Mouse (Mus musculus): ENCODE results near the gene Soga1. TPM values are rescaled to one million over a fixed set of nuclear protein-coding genes. Genes with fewer than 3 reads are reported as not detected.

Gene Soga1
- polyA plus RNA-seq, 1 experiment from 2014 or later: 2.6 TPM

DNA sequence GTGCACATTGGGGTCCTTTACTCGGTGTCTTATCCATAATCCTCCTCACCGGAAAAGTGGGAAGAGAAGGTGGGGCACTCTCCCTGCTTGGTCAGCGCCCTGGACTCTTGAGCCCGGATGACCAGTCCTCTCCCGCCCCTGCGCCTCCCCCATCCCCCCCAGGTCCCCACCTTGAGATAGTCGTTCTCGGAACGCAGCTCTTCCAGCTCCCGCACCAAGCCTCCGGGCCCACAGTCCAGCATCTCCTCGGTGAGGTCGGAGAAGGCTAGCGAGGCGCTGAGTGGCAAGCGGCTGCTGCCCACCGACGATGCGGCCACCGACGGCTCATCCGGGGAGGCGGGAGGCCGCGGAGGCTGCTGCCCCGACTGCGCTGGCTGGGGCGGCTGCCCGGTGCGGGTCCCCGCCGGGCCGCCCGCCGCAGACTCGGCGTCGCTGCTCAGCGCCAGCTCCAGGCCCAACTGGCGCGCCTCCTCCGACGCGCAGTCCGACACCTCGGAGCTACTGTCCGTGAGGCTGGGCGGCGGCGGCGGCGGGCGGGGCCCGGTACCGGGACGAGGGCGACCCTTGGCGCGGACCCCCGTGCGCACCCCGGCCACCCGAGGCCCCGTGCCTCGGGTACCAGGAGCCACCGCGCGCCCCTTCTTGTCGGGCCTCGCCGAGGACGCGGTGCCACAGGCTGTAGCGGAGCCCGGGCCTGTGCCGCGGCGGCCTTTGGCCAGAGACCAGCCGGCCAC lies 828 bp downstream of the Soga1 start:
- peaks cover 5% of the 10 kb centered on the region; the same call in 1 of the 2 replicates for H3K27me3 ChIP-seq (replicated peaks)
- peak overlapping the region; percentile 94 for H3K27ac ChIP-seq (replicated peaks)
- H3K9me3 ChIP-seq: no peaks in the 10 kb centered on the region
- ATAC-seq (ENCODE audit: extremely low read depth, insufficient number of reproducible peaks, low FRiP score, low TSS enrichment): peak; percentile 26; the same call in 1 of the 2 replicates
- peaks cover 61% of the 10 kb centered on the region for H3K4me1 ChIP-seq
- H3K4me2 ChIP-seq: peak overlapping the region; percentile 90
- H3K9ac ChIP-seq: peak overlapping the region; percentile 99
- WGBS: under 1% methylated on average over 56 of the region's 79 CpGs
- H3K4me3 ChIP-seq: peak overlapping the region; percentile 94
- peaks cover 11% of the 10 kb centered on the region for H3K36me3 ChIP-seq

DNA sequence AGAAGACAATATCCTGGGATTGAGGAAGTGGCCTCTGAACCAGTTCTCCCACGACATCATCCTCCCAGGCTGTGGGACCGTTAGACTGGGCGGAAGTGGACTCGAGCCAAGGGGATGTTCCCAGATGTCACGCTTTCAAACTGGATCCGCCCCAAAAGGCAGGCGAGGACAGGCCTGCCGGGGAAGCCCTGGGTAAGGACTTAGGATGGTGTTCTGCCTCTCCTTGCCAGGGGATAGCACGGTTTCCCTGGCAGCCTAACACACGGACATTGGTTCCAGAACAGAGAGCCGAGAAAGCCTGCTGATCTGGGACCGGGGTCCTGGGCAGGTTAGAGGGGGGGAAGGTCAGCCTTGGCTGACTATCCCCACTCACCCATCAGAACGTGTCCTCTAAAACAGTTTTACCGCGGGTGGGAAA lies 1.4 kb downstream of the Soga1 start:
- Histone ChIP-seq H3K27ac (replicated peaks) (peak overlapping the region; percentile 94), H3K4me3 (peak overlapping the region; percentile 94), H3K27me3 (replicated peaks) (peaks cover 5% of the 10 kb centered on the region; the same call in 1 of the 2 replicates), H3K36me3 (peaks cover 17% of the 10 kb centered on the region), H3K4me1 (peaks cover 65% of the 10 kb centered on the region), H3K4me2 (peak overlapping the region; percentile 90), H3K9ac (peak overlapping the region; percentile 99), H3K9me3 (no peaks in the 10 kb centered on the region)
- ATAC-seq (ENCODE audit: extremely low read depth, insufficient number of reproducible peaks, low FRiP score, low TSS enrichment): no peak
- 2% methylated on average over 15 of the region's 15 CpGs for WGBS

DNA sequence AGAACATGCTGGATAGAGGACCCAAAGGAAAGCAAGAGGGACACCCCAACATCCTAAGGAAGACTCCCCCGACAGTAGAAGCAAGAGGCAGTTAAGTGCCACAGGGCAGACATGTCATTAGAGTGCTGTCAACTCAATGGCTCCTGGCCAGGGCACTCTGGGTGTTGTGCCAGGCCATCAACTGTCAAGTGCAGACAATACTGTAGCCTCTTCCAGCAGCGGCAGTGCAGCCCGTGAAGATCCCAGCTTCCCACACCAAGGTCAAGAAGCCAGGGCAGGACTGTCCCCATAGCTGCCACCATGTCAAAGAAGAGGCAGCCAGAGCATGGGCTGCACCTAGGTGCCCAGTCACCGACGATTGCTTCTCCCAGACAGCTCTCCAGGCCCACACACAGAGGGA lies 1.9 kb downstream of the Soga1 start:
- Histone ChIP-seq H3K9me3 (no peaks in the 10 kb centered on the region), H3K27ac (replicated peaks) (peak overlapping the region; percentile 94), H3K4me1 (peaks cover 65% of the 10 kb centered on the region), H3K4me3 (peak overlapping the region; percentile 94), H3K36me3 (peaks cover 20% of the 10 kb centered on the region), H3K27me3 (replicated peaks) (peaks cover 5% of the 10 kb centered on the region; the same call in 1 of the 2 replicates), H3K4me2 (peak overlapping the region; percentile 90), H3K9ac (peak overlapping the region; percentile 99)
- no peak for ATAC-seq (ENCODE audit: extremely low read depth, insufficient number of reproducible peaks, low FRiP score, low TSS enrichment)
- 13% methylated on average over 5 of the region's 5 CpGs for whole genome bisulfite sequencing

DNA sequence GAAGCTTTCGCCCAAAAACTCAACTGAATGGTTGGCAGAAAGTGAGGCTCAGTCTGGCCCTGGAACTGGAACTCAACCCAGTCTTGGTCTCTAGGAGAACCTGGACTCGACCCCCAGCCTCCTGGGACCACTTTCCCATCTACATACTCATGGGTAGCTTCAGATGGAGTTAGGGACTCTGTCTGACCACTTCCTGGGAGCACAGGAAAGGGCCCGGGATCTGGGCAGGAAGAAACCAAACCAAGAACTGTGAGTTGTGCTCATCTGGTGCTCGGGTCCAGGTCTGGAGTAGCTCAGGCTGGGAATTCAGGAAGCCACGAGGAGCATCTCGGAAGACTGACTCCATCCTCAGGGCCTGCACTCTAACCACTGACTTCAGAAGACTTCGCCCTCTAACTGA lies 2.5 kb downstream of the Soga1 start:
- Histone ChIP-seq H3K4me1 (peaks cover 67% of the 10 kb centered on the region), H3K27ac (replicated peaks) (peak overlapping the region; percentile 94; the same call in 1 of the 2 replicates), H3K27me3 (replicated peaks) (peaks cover 5% of the 10 kb centered on the region; the same call in 1 of the 2 replicates), H3K9me3 (no peaks in the 10 kb centered on the region), H3K4me2 (peak overlapping the region; percentile 90), H3K9ac (peak overlapping the region; percentile 99), H3K4me3 (peak overlapping the region; percentile 94), H3K36me3 (peaks cover 20% of the 10 kb centered on the region)
- no peak for ATAC-seq (ENCODE audit: extremely low read depth, insufficient number of reproducible peaks, low FRiP score, low TSS enrichment)
- WGBS: 73% methylated on average over 7 of the region's 7 CpGs

DNA sequence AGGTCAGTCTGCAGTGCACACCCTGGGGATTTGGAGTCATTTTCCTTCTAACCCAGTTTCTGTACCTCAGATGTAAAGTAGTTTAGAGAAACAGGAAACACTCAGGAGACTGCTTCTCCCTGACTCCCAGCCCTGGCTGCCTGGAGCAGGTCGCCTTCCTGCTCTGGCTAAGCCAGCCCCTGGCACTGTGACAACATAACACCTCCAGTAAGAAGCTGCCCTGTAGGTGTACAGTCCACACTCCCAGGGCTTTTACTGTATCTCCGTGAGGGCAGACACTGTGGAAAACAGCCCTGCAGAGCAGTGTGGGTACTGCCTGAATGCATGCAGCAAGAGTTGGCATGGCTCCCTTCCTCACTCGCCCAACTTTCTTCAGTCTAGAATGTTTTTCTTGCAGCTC lies 3.4 kb downstream of the Soga1 start:
- Histone ChIP-seq H3K4me1 (peaks cover 76% of the 10 kb centered on the region), H3K36me3 (peaks cover 20% of the 10 kb centered on the region), H3K9me3 (no peaks in the 10 kb centered on the region), H3K4me2 (peak overlapping the region; percentile 90), H3K4me3 (peak overlapping the region; percentile 94), H3K27me3 (replicated peaks) (peaks cover 5% of the 10 kb centered on the region; the same call in 1 of the 2 replicates), H3K27ac (replicated peaks) (peak overlapping the region; percentile 74), H3K9ac (peak overlapping the region; percentile 70)
- ATAC-seq (ENCODE audit: extremely low read depth, insufficient number of reproducible peaks, low FRiP score, low TSS enrichment): no peak
- WGBS: 21% methylated on average over 3 of the region's 3 CpGs

DNA sequence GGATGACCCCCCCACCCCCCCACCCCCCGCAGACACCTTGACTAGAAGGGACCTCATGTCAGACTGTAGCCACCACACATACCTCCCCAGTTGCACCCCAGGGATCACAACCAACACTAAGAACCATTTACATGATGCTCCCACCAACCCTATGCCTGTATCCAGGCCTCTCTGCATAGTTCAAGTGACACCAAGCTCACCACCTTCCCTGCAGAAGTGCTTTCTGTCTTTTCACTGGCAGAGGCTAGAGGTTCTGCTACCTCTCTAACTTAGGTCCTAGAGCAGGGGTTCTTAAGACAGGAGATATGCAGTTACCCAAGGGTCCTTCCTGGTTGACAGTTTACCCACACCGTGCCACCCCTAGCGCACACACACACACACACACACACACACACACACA lies 3.8 kb downstream of the Soga1 start:
- peak overlapping the region; percentile 90 for H3K4me2 ChIP-seq
- H3K4me1 ChIP-seq: peaks cover 81% of the 10 kb centered on the region
- 78% methylated on average over 3 of the region's 3 CpGs for WGBS
- no peaks in the 10 kb centered on the region for H3K9me3 ChIP-seq
- peak overlapping the region; percentile 70 for H3K9ac ChIP-seq
- 0 out of 2 replicates have a peak, but pooled peaks cover under 1% of the 10 kb centered on the region for H3K27me3 ChIP-seq (replicated peaks)
- peak overlapping the region; percentile 74 for H3K27ac ChIP-seq (replicated peaks)
- ATAC-seq (ENCODE audit: extremely low read depth, insufficient number of reproducible peaks, low FRiP score, low TSS enrichment): no peak
- peak overlapping the region; percentile 94; the same call in 1 of the 2 replicates for H3K4me3 ChIP-seq
- peaks cover 20% of the 10 kb centered on the region for H3K36me3 ChIP-seq

DNA sequence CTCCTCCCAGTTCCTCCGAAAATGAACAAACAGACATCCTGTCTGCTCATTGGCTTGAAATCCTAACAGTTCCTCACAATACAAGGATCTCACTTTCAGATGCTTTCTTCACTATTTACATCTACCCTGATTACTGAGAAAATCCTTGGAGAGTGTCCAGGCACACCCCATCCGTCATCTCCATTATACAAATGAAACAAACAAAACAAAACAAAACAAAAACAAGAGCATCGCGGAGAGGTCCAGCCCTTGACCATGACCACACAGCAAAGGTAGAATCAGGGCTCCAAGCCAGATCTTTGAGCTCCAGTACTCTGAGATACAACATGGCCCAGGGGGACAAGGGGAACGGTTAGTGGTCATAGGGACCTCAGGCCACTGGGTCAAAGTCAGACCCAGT lies 4.3 kb downstream of the Soga1 start:
- Histone ChIP-seq H3K9ac (peak overlapping the region; percentile 70), H3K4me2 (peak overlapping the region; percentile 90), H3K4me3 (no peak overlapping the region), H3K36me3 (peaks cover 20% of the 10 kb centered on the region), H3K27ac (replicated peaks) (peak overlapping the region; percentile 74), H3K27me3 (replicated peaks) (no peaks in the 10 kb centered on the region), H3K9me3 (no peaks in the 10 kb centered on the region), H3K4me1 (peaks cover 84% of the 10 kb centered on the region)
- no peak for ATAC-seq (ENCODE audit: extremely low read depth, insufficient number of reproducible peaks, low FRiP score, low TSS enrichment)
- WGBS: 70% methylated on average over 5 of the region's 5 CpGs

DNA sequence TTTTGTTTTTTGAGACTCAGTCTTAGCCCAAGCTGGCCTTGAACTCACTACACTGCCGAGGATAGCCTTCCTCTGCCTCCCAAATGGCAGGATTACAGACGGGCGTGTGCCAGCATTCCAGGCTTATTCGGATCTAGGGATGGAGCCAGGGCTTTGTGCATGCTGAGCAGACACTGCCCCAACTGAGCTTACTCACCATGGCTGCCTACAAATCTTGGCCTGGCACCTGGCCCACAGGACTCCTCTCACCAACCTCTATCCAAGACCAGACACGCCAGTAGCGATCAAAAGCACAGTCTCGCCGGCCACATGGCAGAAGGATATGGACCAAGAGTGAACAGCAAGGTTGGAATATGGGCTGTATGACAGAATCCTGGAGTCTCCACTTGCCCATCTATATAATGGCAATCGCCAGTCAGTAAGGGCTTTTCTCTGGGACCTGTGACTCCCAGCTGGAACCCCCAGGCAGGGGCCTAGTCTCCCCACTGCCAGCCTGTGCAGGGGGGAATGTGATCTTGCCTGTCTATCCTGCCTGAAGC lies 4.8 kb downstream of the Soga1 start:
- WGBS: 72% methylated on average over 9 of the region's 9 CpGs
- no peak overlapping the region for H3K4me3 ChIP-seq
- H3K4me1 ChIP-seq: peaks cover 86% of the 10 kb centered on the region
- no peaks in the 10 kb centered on the region for H3K9me3 ChIP-seq
- H3K4me2 ChIP-seq: peak overlapping the region; percentile 90
- H3K27me3 ChIP-seq (replicated peaks): no peaks in the 10 kb centered on the region
- H3K27ac ChIP-seq (replicated peaks): peak overlapping the region; percentile 52
- ATAC-seq (ENCODE audit: extremely low read depth, insufficient number of reproducible peaks, low FRiP score, low TSS enrichment): no peak
- H3K9ac ChIP-seq: peak overlapping the region; percentile 70
- peaks cover 20% of the 10 kb centered on the region for H3K36me3 ChIP-seq

DNA sequence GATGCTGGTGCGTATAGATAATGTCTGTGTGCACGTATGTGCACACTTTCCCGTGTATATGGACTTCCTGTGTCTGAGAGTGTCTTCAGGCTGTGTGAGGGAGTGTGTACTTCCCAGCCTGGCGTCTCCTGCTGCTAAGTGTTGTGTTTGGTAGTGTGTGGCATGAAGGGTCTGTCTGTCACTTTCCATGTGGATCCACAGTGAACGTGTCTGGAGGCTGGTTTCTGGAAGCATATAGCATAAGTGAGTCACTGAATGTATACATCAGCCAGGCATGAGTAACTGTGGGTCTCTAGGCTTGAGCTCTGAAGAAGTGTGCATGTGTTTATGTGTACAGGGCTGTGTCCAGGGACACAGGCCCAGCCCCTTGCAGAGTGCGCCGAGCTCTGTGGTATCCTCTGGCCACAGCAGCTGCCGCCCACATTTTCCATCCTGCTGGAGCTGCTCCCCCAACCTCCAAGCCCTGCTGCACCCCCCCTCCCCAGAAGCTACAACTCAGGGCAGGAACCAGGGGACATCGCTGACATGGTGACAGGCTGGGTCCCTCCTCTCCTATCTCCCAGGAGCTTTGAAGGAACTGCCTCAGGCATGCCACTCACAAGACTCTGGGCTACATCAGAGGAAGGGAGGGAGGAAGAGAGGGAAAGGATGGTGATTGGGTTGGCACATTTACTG lies 5.5 kb downstream of the Soga1 start:
- 45% methylated on average over 9 of the region's 9 CpGs for WGBS
- H3K4me2 ChIP-seq: 0 out of 2 replicates have a peak overlapping the region, but pooled peaks have one; percentile 90
- peaks cover 20% of the 10 kb centered on the region for H3K36me3 ChIP-seq
- ATAC-seq (ENCODE audit: extremely low read depth, insufficient number of reproducible peaks, low FRiP score, low TSS enrichment): no peak
- H3K4me3 ChIP-seq: no peak overlapping the region
- no peaks in the 10 kb centered on the region for H3K9me3 ChIP-seq
- H3K9ac ChIP-seq: peak overlapping the region; percentile 70
- no peaks in the 10 kb centered on the region for H3K27me3 ChIP-seq (replicated peaks)
- H3K4me1 ChIP-seq: peaks cover 93% of the 10 kb centered on the region
- peak overlapping the region; percentile 52 for H3K27ac ChIP-seq (replicated peaks)

DNA sequence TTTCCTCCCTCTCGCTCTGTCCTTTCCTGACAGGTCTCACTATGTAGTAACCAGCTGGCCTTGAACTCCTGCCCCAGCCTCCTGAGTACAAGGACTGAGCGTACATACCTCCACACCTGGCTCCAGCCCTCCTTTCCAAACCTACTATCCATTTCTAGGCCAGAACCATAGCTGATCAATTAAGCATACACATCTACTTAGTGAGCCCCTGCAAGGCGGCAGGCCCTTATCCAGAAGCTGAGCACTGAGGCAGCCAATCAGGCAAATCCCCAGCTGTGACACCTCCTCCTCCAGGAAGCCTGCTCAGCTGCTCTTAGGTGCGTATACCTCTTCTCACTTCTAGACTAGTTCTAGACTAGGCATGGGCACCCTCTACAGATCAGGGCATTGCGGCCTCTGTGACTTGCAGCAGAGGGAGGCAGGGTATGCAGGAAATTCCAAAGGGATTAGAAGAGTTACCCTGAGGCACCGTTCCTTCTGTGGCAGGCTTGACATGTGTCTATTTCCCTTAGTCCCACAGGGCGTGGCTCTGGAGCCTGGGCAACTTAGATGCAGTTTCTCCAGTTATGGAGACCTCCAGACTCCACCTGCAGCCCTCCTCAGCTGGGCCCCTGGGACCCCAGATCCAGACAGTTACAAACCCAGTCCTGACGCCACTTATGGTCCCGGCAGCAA lies 6.6 kb downstream of the Soga1 start:
- no peaks in the 10 kb centered on the region for H3K27me3 ChIP-seq (replicated peaks)
- peaks cover 20% of the 10 kb centered on the region for H3K36me3 ChIP-seq
- no peak for ATAC-seq (ENCODE audit: extremely low read depth, insufficient number of reproducible peaks, low FRiP score, low TSS enrichment)
- peak overlapping the region; percentile 77 for H3K9ac ChIP-seq
- H3K27ac ChIP-seq (replicated peaks): peak overlapping the region; percentile 96
- H3K4me3 ChIP-seq: no peak overlapping the region
- 57% methylated on average over 9 of the region's 9 CpGs for WGBS
- H3K9me3 ChIP-seq: no peaks in the 10 kb centered on the region
- peak overlapping the region; percentile 51; the same call in 1 of the 2 replicates for H3K4me2 ChIP-seq
- H3K4me1 ChIP-seq: peaks cover 100% of the 10 kb centered on the region

DNA sequence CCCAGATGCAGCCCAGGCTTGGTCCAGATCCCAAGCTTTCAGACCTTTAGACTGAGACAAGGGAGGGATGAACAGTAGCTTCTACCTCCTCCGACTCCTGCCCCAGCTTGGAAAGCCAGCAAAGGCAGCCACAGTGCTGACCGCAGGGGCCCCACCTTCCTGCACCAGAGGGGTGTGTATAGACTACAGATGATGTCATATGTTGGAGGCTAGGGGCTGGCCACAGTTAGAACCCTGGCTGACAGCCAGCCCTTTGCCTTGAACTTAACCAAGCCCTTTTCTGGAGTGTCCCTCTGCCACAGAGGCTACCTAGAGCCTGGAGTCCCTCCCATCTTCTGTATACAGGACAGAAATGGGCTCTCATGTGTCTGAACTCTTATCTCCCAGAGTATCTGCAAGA lies 7.5 kb downstream of the Soga1 start:
- Histone ChIP-seq H3K27me3 (replicated peaks) (no peaks in the 10 kb centered on the region), H3K9me3 (no peaks in the 10 kb centered on the region), H3K36me3 (peaks cover 20% of the 10 kb centered on the region), H3K4me3 (peak overlapping the region; percentile 16; the same call in 1 of the 2 replicates), H3K4me2 (peak overlapping the region; percentile 51), H3K27ac (replicated peaks) (peak overlapping the region; percentile 96), H3K4me1 (peaks cover 100% of the 10 kb centered on the region), H3K9ac (peak overlapping the region; percentile 77)
- 4% methylated on average over 2 of the region's 2 CpGs for WGBS
- ATAC-seq (ENCODE audit: extremely low read depth, insufficient number of reproducible peaks, low FRiP score, low TSS enrichment): no peak

Measured in heart, embryonic 13.5 days (tissue).